Comparison of ENCODE assay signal across 33 mouse cellular contexts in the genomic region with DNA sequence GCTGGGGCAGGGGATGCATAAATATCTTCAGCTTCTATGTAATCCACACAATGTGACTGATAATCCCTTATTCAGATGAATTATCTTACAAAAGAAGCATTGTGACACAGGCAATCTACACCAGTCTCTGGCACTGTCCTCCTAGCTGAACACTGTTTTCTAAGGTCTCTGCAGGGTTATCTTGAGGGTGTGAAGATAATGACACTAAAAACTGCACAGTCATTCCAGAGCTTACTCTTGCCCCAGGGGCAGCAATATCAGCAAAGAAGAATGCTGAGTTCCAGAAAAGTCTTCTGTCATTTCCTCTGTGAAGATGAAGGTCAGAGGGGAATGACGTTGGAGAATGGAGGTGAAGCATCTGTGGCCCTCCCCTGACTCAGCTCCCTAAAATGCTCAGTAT. TPM values are rescaled to one million over a fixed set of nuclear protein-coding genes. Genes with fewer than 3 reads are reported as not detected.
DNase-seq lines count a peak whose midpoint lies in the region; ATAC-seq and TF ChIP-seq lines count a peak whose summit lies in the region.
"Had no signal": no experiment of that assay in that cellular context is flagged by ENCODE, and none has a peak within 500 bp of the region (broad histone marks: within the 10 kb centered on the region; RNA-seq: fewer than 3 reads in every experiment).

No protein-coding gene starts in this region.

- H3K36me3 ChIP-seq in heart, embryonic 12.5 days = no peaks in the 10 kb centered on the region
- H3K36me3 ChIP-seq in liver, embryonic 11.5 days (ENCODE audit: control insufficient read depth, insufficient read depth, low read length) = no peaks in the 10 kb centered on the region
- no peaks in the 10 kb centered on the region for H3K36me3 ChIP-seq in liver, postnatal 0 days (replicated peaks; ENCODE audit: insufficient read depth, low read length)
- H3K36me3 ChIP-seq in limb, embryonic 10.5 days = no peaks in the 10 kb centered on the region
- H3K36me3 ChIP-seq: embryonic facial prominence, embryonic 10.5 days; forebrain, embryonic 12.5 days; G1E; hindbrain, embryonic 13.5 days; neural tube, embryonic 15.5 days had no signal

- H3K4me2 ChIP-seq in heart, embryonic 12.5 days = no peak overlapping the region
- peak overlapping the region; percentile 33; the same call in 1 of the 2 replicates for H3K4me2 ChIP-seq in liver, embryonic 11.5 days
- peak overlapping the region; percentile 11 for H3K4me2 ChIP-seq in liver, postnatal 0 days (ENCODE audit: low read depth, low read length)
- H3K4me2 ChIP-seq: forebrain, embryonic 12.5 days; hindbrain, embryonic 13.5 days; midbrain, embryonic 11.5 days; neural tube, embryonic 15.5 days had no signal

- H3K27me3 ChIP-seq in heart, embryonic 12.5 days (replicated peaks) = no peaks in the 10 kb centered on the region
- H3K27me3 ChIP-seq in liver, embryonic 11.5 days (replicated peaks; ENCODE audit: control insufficient read depth, insufficient read depth, low read length) = no peaks in the 10 kb centered on the region
- H3K27me3 ChIP-seq in liver, postnatal 0 days (ENCODE audit: insufficient read depth, low read length) = no peaks in the 10 kb centered on the region
- H3K27me3 ChIP-seq in limb, embryonic 10.5 days (ENCODE audit: low read depth, poor library complexity, severe bottlenecking) = no peaks in the 10 kb centered on the region
- H3K27me3 ChIP-seq: forebrain, embryonic 12.5 days; hindbrain, embryonic 13.5 days; neural tube, embryonic 15.5 days had no signal

- no peaks in the 10 kb centered on the region for H3K9me3 ChIP-seq in heart, embryonic 12.5 days (replicated peaks)
- H3K9me3 ChIP-seq in liver, embryonic 11.5 days (ENCODE audit: control insufficient read depth, low read length) = no peaks in the 10 kb centered on the region
- no peaks in the 10 kb centered on the region for H3K9me3 ChIP-seq in liver, postnatal 0 days (ENCODE audit: low read length)
- H3K9me3 ChIP-seq in limb, embryonic 10.5 days (replicated peaks) = no peaks in the 10 kb centered on the region
- H3K9me3 ChIP-seq: embryonic facial prominence, embryonic 10.5 days; forebrain, embryonic 12.5 days; hindbrain, embryonic 13.5 days; neural tube, embryonic 15.5 days had no signal

- no peak for TF ChIP-seq EP300 in liver, postnatal 0 days (IDR thresholded peaks at IDR 0.05; ENCODE audit: low read depth)

- no peak for TF ChIP-seq CTCF in liver, postnatal 0 days (IDR thresholded peaks at IDR 0.05; ENCODE audit: low read depth)

- H3K27ac ChIP-seq in heart, embryonic 12.5 days (ENCODE audit: poor library complexity, severe bottlenecking) = peak overlapping the region; percentile 62
- peak overlapping the region; percentile 68 for H3K27ac ChIP-seq in liver, embryonic 11.5 days (ENCODE audit: low read depth, low read length)
- no peak overlapping the region for H3K27ac ChIP-seq in liver, postnatal 0 days (ENCODE audit: low read depth)
- no peak overlapping the region for H3K27ac ChIP-seq in limb, embryonic 10.5 days
- H3K27ac ChIP-seq: embryonic facial prominence, embryonic 10.5 days; forebrain, embryonic 12.5 days; hindbrain, embryonic 13.5 days; kidney, postnatal 0 days; neural tube, embryonic 15.5 days had no signal

- no peak overlapping the region for H3K9ac ChIP-seq in heart, embryonic 12.5 days
- H3K9ac ChIP-seq in liver, embryonic 11.5 days (ENCODE audit: low read depth, low read length) = no peak overlapping the region
- no peak overlapping the region for H3K9ac ChIP-seq in liver, postnatal 0 days (replicated peaks)
- H3K9ac ChIP-seq: forebrain, embryonic 12.5 days; hindbrain, embryonic 13.5 days; neural tube, embryonic 15.5 days had no signal

- H3K4me3 ChIP-seq in heart, embryonic 12.5 days = no peak overlapping the region
- no peak overlapping the region for H3K4me3 ChIP-seq in liver, embryonic 11.5 days (ENCODE audit: low read depth, low read length)
- no peak overlapping the region for H3K4me3 ChIP-seq in liver, postnatal 0 days (ENCODE audit: low read depth, low read length)
- no peak overlapping the region for H3K4me3 ChIP-seq in limb, embryonic 10.5 days
- H3K4me3 ChIP-seq: embryonic facial prominence, embryonic 10.5 days; forebrain, embryonic 12.5 days; hindbrain, embryonic 13.5 days; neural tube, embryonic 15.5 days had no signal

- 8% methylated on average over 1 of the region's 1 CpGs for WGBS in heart, embryonic 12.5 days
- WGBS in liver, embryonic 11.5 days = 13% methylated on average over 1 of the region's 1 CpGs
- WGBS in liver, postnatal 0 days (ENCODE audit: insufficient replicate concordance) = 60% methylated on average over 1 of the region's 1 CpGs
- 86% methylated on average over 1 of the region's 1 CpGs for WGBS in limb, embryonic 10.5 days

- DNase-seq in heart, postnatal 4 days = no peak
- DNase-seq in c-Kit-negative CD71-positive TER-119-positive erythroid progenitor cells, embryonic 14.5 days (ENCODE audit: low read depth, low spot score) = peak; percentile 62
- no peak for DNase-seq in liver, embryonic 11.5 days (ENCODE audit: low spot score)
- DNase-seq in liver, postnatal 0 days = no peak
- no peak for DNase-seq in limb, embryonic 10.5 days (ENCODE audit: low spot score)
- DNase-seq in thymus, postnatal 0 days (ENCODE audit: low spot score) = no peak
- DNase-seq: adrenal gland, adult 8-10 months; B cell, adult 2 months; cerebellum, adult 9-10 months; gastrocnemius, postnatal 36 days; kidney, adult 2 months; lung, adult 2 months; lung, postnatal 14 days; right cerebral cortex, postnatal 14 days; thymus, adult 18-20 months; thymus, postnatal 4 days had no signal

- peak; percentile 90 for ATAC-seq in heart, embryonic 12.5 days (ENCODE audit: insufficient number of reproducible peaks, low FRiP score)
- ATAC-seq in liver, embryonic 11.5 days (replicated peaks; ENCODE audit: low FRiP score) = peak; percentile 84
- ATAC-seq in liver, postnatal 0 days = no peak
- ATAC-seq: activated CD4-positive, CD25-positive, alpha-beta regulatory T cell, adult 4 months had no signal

- H3K4me1 ChIP-seq in heart, embryonic 12.5 days (replicated peaks) = peaks cover 22% of the 10 kb centered on the region
- peaks cover 11% of the 10 kb centered on the region for H3K4me1 ChIP-seq in liver, embryonic 11.5 days (replicated peaks; ENCODE audit: control insufficient read depth, insufficient read depth, low read length)
- H3K4me1 ChIP-seq in liver, postnatal 0 days (ENCODE audit: insufficient read depth) = peaks cover 10% of the 10 kb centered on the region; the same call in 1 of the 2 replicates
- no peaks in the 10 kb centered on the region for H3K4me1 ChIP-seq in limb, embryonic 10.5 days
- H3K4me1 ChIP-seq: embryonic facial prominence, embryonic 10.5 days; forebrain, embryonic 12.5 days; hindbrain, embryonic 13.5 days; neural tube, embryonic 15.5 days had no signal

RNA-seq across cellular contexts. Expression of a gene that starts 2.7 kb away (rescaled TPM):
- 1.8 and 2.1 TPM in 2 replicates for polyA plus RNA-seq in heart, embryonic 12.5 days (2016; fragmentation: Nextera tagmentation; extraction: Ambion mirVana)
- not detected for total RNA-seq in heart, postnatal 4 days (2021)
- 8.3 and 8.4 TPM in 2 replicates for polyA plus RNA-seq in liver, embryonic 11.5 days (2014; fragmentation: Nextera tagmentation; extraction: Ambion mirVana)
- polyA plus RNA-seq in liver, postnatal 0 days (2015; fragmentation: Nextera tagmentation; extraction: Ambion mirVana) = 56.4 and 60.2 TPM in 2 replicates
- polyA plus RNA-seq in limb, embryonic 10.5 days (2016; fragmentation: Nextera tagmentation; extraction: Ambion mirVana) = 0.20 and 0.44 TPM in 2 replicates
- 0.26 and 0.27 TPM in 2 replicates for polyA plus RNA-seq in thymus, postnatal 0 days (2015; fragmentation: Nextera tagmentation; extraction: Ambion mirVana)
- total RNA-seq: CH12.LX; G1E; gastrocnemius, postnatal 36 days; heart, postnatal 25 days; layer of hippocampus, postnatal 14 days; megakaryocyte progenitor cell, adult 5-6 weeks; midbrain, postnatal 0 days had no signal
- polyA plus RNA-seq: activated CD4-positive, CD25-positive, alpha-beta regulatory T cell, adult 4 months; G1E; heart, embryonic 14.5 days; lung, adult 2 months; spleen, adult 2 months had no signal

RNA-seq across cellular contexts. Expression of a gene that starts 36.1 kb away (rescaled TPM):
- 0.08 TPM in 1 of 2 replicates, not detected in the other for polyA plus RNA-seq in heart, embryonic 12.5 days (2016; fragmentation: Nextera tagmentation; extraction: Ambion mirVana)
- not detected for total RNA-seq in heart, postnatal 4 days (2021)
- 0.22 and 0.49 TPM in 2 replicates for polyA plus RNA-seq in liver, embryonic 11.5 days (2014; fragmentation: Nextera tagmentation; extraction: Ambion mirVana)
- 34.5 and 36.6 TPM in 2 replicates for polyA plus RNA-seq in liver, postnatal 0 days (2015; fragmentation: Nextera tagmentation; extraction: Ambion mirVana)
- polyA plus RNA-seq in limb, embryonic 10.5 days (2016; fragmentation: Nextera tagmentation; extraction: Ambion mirVana) = not detected in 2 replicates
- 0.07 TPM in 1 of 2 replicates, not detected in the other for polyA plus RNA-seq in thymus, postnatal 0 days (2015; fragmentation: Nextera tagmentation; extraction: Ambion mirVana)
- total RNA-seq: CH12.LX; G1E; gastrocnemius, postnatal 36 days; heart, postnatal 25 days; layer of hippocampus, postnatal 14 days; megakaryocyte progenitor cell, adult 5-6 weeks; midbrain, postnatal 0 days had no signal
- polyA plus RNA-seq: activated CD4-positive, CD25-positive, alpha-beta regulatory T cell, adult 4 months; embryonic facial prominence, embryonic 10.5 days; G1E; heart, embryonic 14.5 days; hindbrain, embryonic 13.5 days; limb, embryonic 11.5 days; lung, adult 2 months; midbrain, embryonic 11.5 days; midbrain, postnatal 0 days had no signal

RNA-seq across cellular contexts. Expression of a gene that starts 42.6 kb away (rescaled TPM):
- 135 and 143 TPM in 2 replicates for polyA plus RNA-seq in heart, embryonic 12.5 days (2016; fragmentation: Nextera tagmentation; extraction: Ambion mirVana)
- total RNA-seq in heart, postnatal 4 days (2021) = not detected
- 29.0 and 32.1 TPM in 2 replicates for polyA plus RNA-seq in liver, embryonic 11.5 days (2014; fragmentation: Nextera tagmentation; extraction: Ambion mirVana)
- polyA plus RNA-seq in liver, postnatal 0 days (2015; fragmentation: Nextera tagmentation; extraction: Ambion mirVana) = 0.81 and 1.5 TPM in 2 replicates
- polyA plus RNA-seq in limb, embryonic 10.5 days (2016; fragmentation: Nextera tagmentation; extraction: Ambion mirVana) = 6.2 and 10.5 TPM in 2 replicates
- polyA plus RNA-seq in thymus, postnatal 0 days (2015; fragmentation: Nextera tagmentation; extraction: Ambion mirVana) = 0.27 and 0.31 TPM in 2 replicates
- total RNA-seq: CH12.LX; gastrocnemius, postnatal 36 days; heart, postnatal 25 days; layer of hippocampus, postnatal 14 days; megakaryocyte progenitor cell, adult 5-6 weeks; midbrain, postnatal 0 days had no signal
- polyA plus RNA-seq: activated CD4-positive, CD25-positive, alpha-beta regulatory T cell, adult 4 months; G1E; kidney, adult 2 months; lung, adult 2 months; spleen, adult 2 months had no signal

Comparison
In these comparisons a context has a peak if more than half of its experiments do, and no peak if none do; other contexts are left out.
1. H3K27ac ChIP-seq: peak in heart, embryonic 12.5 days (single experiment) and liver, embryonic 11.5 days (single experiment); none in liver, postnatal 0 days (single experiment) and limb, embryonic 10.5 days (single experiment).
2. RNA of a gene that starts 36.1 kb away (polyA plus RNA-seq): 34.5 to 36.6 TPM in liver, postnatal 0 days; 0.22 to 0.49 TPM in liver, embryonic 11.5 days, 0.08 TPM in heart, embryonic 12.5 days, 0.07 TPM in thymus, postnatal 0 days and not detected in limb, embryonic 10.5 days; every median in the first group is over 10 times any median in the second.